Mouse (Mus musculus): Measurements from ENCODE around the gene Chst10.

GRCm38 (mm10) chr1:38883766-38884165, 14.2 kb downstream of the Chst10 start:
- TF ChIP-seq CTCF (IDR thresholded peaks at IDR 0.05; ENCODE audit: control insufficient read depth, insufficient read depth, insufficient replicate concordance, low read depth, low read length) = no peak
- TF ChIP-seq POLR2A (IDR thresholded peaks at IDR 0.05; ENCODE audit: control insufficient read depth, low read depth, low read length) = no peak

All from testis, adult 2 months (tissue).